Mouse (Mus musculus): ENCODE data around the gene Olfr1377.
"Not testable (repeated sequence)": the region's sequence is repeated elsewhere in the genome, so short reads cannot be mapped to it uniquely, and the experiment has no call there.

Olfr1377 gene

GRCm38 (mm10) chr11:50981667-50982066, at the start of gene Olfr1377:
Olfr1377 (plus strand) TSS chr11:50981967.
- no peak for ATAC-seq (ENCODE audit: low TSS enrichment)

GRCm38 (mm10) chr11:50932040-50932439, 49.7 kb upstream of the Olfr1377 start:
- ATAC-seq (ENCODE audit: low TSS enrichment) = no peak

- ATAC-seq (ENCODE audit: low TSS enrichment) = no peak
These were observed 43.3 kb upstream of the Olfr1377 start for GRCm38 (mm10) chr11:50938435-50938834.

DNA sequence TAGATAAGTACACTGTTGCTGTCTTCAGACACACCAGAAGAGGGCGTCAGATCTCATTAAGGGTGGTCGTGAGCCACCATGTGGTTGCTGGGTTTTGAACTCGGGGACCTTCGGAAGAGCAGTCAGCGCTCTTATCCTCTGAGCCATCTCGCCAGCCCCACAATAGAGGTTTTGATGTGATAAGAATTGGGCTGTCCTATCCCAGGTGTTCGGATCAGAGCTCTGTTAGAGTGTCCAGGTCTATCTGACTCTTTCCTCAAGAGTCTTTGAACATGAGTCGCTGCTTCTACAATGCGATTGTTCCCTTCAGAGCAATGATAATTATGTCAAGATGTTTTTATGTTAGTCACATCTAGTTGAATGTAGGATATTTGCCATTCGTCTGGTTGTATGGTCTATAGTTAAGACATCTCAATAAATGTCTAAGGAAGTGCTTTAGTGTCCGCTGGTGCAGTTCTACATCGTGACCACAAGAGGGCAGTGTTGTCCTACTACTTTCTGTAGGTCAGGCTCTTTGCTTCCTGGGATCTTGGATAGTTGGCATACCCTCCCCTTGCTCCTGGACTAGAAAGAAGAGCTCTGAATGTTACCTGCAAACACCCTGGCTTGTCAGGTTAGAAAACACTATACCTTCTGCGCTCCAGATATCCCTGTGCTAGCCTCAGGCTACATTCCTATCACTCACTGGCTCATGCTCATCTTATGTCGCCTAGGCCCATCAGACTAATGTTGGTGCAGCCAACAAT, 42.0 kb upstream of the Olfr1377 start:
- ATAC-seq (ENCODE audit: low TSS enrichment) = peak; percentile 82

- ATAC-seq (ENCODE audit: low TSS enrichment) = no peak
These were observed 39.4 kb upstream of the Olfr1377 start for GRCm38 (mm10) chr11:50942386-50942785.

DNA sequence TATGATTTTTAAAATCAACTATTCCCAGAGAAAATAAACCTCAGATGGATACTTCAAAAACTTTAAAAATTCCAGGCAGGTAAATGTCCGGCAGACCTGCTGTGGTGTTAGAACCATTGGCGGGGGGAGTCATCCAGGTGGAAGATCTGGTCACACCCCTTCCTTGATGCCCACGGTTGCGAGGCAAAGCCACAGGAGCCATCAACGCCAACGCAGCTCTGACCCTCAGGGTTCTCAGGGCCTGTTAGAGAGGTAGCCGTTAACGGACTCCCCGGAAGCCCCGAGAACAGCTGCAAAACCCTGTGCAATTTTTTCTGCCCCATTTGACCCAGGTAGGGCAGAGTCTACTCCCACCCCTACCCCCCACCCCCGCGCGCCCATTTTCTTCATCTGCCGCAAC, 38.3 kb upstream of the Olfr1377 start, which contains the start of gene 4933414I15Rik:
4933414I15Rik (minus strand) TSS at position 260 of the 400 bp plus-strand sequence.
- no peak for ATAC-seq (ENCODE audit: low TSS enrichment)

DNA sequence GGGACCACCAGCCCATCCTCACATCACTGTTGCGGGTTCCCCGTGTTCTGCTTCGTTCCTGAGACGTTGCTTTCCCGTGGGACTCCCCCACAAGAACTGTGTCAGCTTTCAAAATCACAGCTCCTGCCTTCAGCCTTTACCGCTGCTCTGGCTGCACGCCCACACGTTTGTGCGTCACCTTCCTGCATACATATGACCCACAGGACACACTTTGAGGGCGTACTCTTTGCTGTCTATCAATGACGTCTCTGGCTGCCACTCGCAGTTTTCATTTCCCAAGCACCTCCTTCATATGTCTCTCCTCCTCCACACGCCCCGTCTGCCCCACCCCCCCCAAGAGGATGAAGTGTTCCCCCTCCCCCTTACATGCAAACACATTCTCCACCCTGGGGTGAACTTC, 29.5 kb upstream of the Olfr1377 start:
- peak; percentile 94 for ATAC-seq (ENCODE audit: low TSS enrichment)

GRCm38 (mm10) chr11:50953665-50954064, 28.1 kb upstream of the Olfr1377 start, which contains the start of gene Prop1:
Prop1 (minus strand) TSS chr11:50953765.
- ATAC-seq (ENCODE audit: low TSS enrichment) = no peak

DNA sequence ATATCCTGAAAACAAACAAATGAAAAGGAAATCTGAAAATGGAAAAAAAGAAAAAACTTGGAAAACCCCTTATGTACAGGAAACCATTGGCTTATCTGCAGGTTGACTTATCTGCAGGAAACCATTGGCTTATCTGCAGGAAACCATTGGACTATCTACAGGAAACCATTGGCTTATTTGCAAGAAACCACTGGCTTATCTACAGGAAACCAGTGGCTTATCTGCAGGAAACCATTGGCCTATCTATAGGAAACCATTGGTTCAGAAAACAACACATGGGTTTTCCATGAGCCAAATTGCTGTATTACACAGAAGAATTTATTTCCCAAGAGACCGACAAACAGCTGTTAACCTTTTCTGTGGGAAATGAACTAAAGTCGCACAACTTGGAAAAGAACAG, 16.9 kb upstream of the Olfr1377 start:
- no peak for ATAC-seq (ENCODE audit: low TSS enrichment)

DNA sequence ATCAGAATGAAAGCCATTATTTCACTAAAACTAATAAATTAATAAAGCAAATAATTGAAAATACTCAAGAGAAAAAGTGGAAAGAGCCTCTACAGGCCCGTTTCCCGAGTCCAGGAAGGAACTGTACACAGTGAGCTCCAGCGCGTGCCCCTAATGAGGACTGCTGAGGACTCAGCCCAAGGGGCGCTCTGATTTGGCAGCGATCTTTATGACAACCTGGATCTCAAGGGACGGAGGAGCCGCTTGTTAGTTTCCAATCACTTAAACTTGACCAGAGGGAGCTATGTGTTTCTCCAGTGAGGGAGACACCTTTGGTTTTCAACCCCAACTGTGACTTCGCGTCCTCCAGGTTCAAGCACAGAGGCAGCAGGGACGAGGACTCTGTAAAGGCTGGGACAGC, 15.5 kb upstream of the Olfr1377 start, which contains the start of gene Olfr1378:
Olfr1378 (plus strand) TSS at position 301 of the 400 bp plus-strand sequence.
- no peak for ATAC-seq (ENCODE audit: low TSS enrichment)

DNA sequence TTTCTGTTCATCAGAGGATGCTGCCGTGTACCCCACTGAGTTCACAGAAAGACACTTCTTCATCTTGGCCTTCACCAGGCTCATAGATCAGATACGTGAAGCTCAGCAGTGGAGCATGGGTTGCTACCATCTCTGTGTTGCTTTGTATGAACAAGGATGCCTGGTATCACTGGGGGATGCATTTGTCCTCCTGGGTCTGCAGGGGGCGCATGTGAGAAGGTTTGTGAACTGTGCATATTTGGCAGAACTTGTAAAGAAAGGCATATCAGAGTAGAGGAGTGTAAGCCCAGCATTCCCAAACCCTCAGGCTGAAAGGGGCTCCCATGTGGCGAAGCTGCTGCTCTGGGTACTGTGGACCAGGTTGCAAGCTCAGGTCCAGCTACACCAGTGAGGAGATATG, 4.6 kb upstream of the Olfr1377 start:
- ATAC-seq (ENCODE audit: low TSS enrichment) = no peak

DNA sequence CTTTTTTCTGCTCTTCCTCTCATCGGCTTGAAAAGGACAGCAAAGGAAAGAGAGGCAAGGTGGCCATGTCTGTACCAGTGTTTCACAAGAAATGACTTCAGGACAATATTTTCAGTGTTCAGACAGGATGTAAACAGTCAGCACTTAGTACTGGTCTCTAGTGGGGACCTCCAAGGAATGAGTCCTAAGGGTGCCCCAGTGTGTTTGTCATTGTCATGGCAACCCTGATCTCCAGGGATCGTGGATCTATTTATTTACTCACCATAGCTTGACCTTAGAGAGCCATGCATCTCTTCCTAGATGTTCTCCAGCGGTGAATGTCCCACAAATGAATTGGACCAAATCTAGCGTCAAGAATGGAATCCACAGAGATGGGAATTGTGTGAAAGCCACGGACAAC, 21.5 kb downstream of the Olfr1377 start, which contains the start of gene Olfr51:
Olfr51 (plus strand) TSS at position 301 of the 400 bp plus-strand sequence.
- ATAC-seq (ENCODE audit: low TSS enrichment) = no peak

- ATAC-seq (ENCODE audit: low TSS enrichment) = no peak
These were observed 30.1 kb downstream of the Olfr1377 start for GRCm38 (mm10) chr11:51011821-51012220.

- no peak for ATAC-seq (ENCODE audit: low TSS enrichment)
These were observed 32.2 kb downstream of the Olfr1377 start, which contains the start of gene Olfr54 for GRCm38 (mm10) chr11:51013936-51014335. Olfr54 (plus strand) TSS chr11:51014236.

DNA sequence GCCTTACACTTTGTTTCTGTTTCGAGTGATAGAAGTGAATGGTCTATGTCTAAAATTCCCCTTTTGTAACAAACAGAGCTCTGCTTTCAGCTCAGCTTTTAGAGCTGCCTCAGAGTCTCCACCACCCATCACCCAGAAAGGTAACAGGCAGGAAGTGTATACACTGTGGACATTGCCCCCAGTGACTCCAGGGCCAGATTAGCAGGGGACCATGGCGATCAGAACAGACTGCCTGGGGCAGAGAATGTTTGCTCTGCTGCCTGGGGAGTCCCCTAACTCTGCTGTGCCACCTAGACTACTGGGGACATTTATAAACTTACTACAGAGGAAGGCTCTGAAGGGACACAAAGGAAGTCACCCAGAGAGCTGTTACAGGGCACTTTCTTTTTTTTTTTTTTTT, 34.6 kb downstream of the Olfr1377 start:
- no peak for ATAC-seq (ENCODE audit: low TSS enrichment)

- ATAC-seq (ENCODE audit: low TSS enrichment) = not testable (repeated sequence)
These were observed 45.0 kb downstream of the Olfr1377 start for GRCm38 (mm10) chr11:51026811-51027210.

DNA sequence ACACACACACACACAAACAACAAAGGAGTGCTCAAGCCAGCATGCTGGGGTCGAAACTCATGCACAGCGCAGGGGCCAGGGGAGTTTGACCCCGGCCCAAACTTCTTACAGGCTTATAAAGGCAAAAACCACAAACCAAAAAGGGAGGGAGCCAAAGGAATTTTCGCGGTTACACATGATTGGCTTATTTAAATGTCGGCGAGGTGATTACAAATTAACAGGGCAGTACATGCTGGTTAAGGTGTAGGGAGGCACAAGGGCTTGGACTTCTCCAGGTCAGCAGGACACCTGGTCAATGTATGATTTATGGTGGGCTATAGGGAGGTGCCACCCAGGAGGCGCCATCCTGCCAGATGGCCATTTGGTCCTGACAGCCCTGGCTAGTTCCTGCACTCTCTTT, 47.6 kb downstream of the Olfr1377 start:
- not testable (repeated sequence) for ATAC-seq (ENCODE audit: low TSS enrichment)

GRCm38 (mm10) chr11:51030225-51030624, 48.5 kb downstream of the Olfr1377 start:
- ATAC-seq (ENCODE audit: low TSS enrichment) = no peak

DNA sequence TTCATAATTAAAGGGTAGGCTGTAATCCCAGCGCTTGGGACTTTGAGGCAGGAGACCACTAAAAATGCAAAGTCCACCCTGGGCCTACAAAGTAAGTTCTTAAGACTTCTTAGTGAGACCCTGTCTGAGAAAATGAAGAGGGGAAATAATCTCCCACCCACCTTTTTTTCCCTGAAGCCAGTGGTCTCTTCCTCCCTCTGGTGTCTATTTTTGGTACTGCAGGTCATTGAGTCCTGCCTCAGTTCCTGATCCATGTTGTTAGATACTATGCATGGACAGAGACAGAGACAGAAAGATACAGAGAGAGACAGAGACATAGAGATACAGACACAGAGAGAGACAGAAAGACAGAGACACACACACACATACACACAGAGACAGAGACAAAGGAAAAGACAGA, 51.1 kb downstream of the Olfr1377 start:
- no peak for ATAC-seq (ENCODE audit: low TSS enrichment)

DNA sequence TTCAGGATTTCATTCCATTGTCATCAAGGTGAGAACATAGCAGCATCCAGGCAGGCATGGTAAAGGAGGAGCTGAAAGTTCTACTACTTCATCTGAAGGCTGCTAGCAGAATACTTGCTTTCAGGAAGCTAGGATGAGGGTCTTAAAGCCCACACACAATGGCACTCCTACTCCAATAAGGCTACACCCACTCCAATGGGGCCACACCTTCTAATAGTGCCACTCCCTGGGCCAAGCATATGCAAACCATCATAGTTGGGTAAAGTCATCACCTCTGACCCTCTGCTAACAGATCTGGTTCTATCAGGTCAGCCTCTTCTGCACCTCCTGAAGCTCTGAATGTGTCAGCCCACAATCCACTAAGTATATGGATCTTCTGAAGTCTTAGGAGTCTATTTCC, 52.4 kb downstream of the Olfr1377 start:
- ATAC-seq (ENCODE audit: low TSS enrichment) = not testable (repeated sequence)

DNA sequence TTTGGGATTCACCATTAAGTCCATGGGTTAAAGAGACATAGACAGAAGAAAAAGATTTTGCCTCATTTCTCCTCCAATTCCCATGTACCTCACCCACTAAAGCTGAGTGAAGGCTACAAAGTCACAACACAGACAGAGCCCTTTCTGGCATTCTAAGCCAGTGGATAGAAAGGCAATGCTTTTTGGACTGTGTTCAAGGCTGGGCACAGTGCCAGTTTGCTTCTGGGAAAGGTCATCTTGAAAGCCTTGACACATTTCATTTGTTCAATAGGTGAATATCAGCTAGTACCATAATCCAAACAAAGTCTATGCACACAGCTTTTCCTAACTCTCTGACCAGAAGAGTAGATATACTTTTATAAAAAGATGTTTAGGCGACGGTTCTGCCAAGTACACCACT, 54.2 kb downstream of the Olfr1377 start:
- no peak for ATAC-seq (ENCODE audit: low TSS enrichment)

Measured in frontal cortex, adult (tissue).